Mouse (Mus musculus): Measurements from ENCODE around the gene Gse1.

DNA sequence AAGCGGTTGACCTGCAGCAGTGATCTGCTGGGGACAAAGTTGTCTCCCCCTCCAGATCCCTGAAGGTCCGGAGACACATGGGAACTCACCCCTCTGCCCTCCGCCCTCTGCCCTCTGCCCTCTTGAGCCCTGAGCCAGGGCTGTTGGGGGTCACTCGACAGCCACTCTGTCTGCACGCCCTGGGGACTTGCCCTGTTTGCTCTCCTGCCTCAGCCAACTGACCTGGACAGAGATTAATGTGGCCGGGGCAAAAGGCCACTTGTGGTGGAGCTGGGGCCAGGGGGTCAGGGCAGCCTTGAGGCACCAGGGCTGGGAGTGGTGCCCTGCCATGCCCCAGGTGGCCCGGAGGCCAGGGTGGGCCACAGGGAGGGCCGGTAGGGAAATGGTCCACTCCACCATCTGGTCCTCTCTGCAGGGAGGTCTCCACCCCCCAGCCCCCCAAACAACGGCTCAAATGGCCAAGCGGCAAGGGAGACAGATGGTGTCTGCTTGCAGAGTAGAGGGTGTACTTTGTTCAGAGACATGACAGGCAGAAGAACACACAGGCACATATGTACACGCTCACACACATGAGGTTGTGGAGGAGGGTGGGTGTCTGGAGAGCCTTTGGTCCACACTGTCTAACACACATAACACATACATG is 181.2 kb downstream of the Gse1 start:
- TF ChIP-seq POLR2A (IDR thresholded peaks at IDR 0.05; ENCODE audit: control insufficient read depth in 1 of 2, insufficient read depth in 1 of 2, low read depth in 1 of 2, low read length in 2 of 2, poor library complexity in 1 of 2) (no peak), POLR2AphosphoS2 (IDR thresholded peaks at IDR 0.05; ENCODE audit: low read length) (no peak), EP300 (IDR thresholded peaks at IDR 0.05; ENCODE audit: low read depth in 1 of 2, low read length in 2 of 2) (no peak), NRF1 (IDR thresholded peaks at IDR 0.05; ENCODE audit: insufficient read depth, low read depth, low read length, poor library complexity, severe bottlenecking) (no peak), CTCF (IDR thresholded peaks at IDR 0.05 in 2 of 3, conservative IDR thresholded peaks at IDR 0.05 in 1 of 3; ENCODE audit: control insufficient read depth in 1 of 3, insufficient read depth in 1 of 3, low read depth in 2 of 3, low read length in 3 of 3, poor library complexity in 1 of 3, severe bottlenecking in 1 of 3) (no peak), POLR2AphosphoS5 (IDR thresholded peaks at IDR 0.05; ENCODE audit: borderline replicate concordance, low read depth, low read length) (no peak)

Measured in MEL (cell line).